15 mouse cellular contexts compared by ENCODE assay signal in the genomic region with DNA sequence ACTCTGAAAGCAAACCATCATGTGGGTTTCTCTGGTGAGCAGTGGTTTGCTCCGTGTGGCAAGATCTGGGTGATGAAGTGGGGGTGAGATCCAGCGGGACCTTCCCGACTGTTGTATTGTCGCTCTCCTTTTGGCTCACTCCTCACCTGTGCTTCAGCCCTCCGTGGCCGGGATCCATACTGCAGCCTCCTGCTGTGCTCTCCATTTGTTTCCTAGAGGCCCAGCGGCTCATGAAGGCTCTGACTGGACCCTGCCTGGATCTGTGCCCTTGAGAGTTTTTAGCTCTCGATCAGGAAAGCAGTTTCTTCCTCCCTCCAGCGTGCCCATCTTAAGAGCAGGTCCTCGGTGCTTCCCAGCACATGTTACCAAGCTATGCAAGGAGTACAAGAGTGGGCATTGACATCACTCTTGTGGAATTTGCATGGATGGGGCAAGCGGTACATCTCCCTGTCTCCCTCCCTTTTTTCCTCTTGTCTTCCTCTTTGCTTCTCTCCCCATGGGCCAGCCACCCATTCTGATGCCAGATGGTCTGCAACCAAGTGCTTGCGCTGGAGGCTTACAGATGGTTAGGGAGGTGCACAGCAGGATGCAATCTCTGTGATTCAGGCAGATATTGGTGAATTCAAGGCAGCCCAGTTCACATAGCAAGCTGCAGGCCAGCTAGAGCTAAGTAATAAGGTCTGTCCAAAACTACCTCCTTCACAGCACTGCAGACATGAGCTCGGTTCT.
DNase-seq lines count a peak whose midpoint lies in the region; ATAC-seq and TF ChIP-seq lines count a peak whose summit lies in the region.
"Had no signal": no experiment of that assay in that cellular context is flagged by ENCODE, and none has a peak within 500 bp of the region (broad histone marks: within the 10 kb centered on the region; RNA-seq: fewer than 3 reads in every experiment).

No protein-coding gene starts in this region.

- H3K4me1 ChIP-seq in limb, embryonic 15.5 days, result peaks cover 26% of the 10 kb centered on the region
- peaks cover 16% of the 10 kb centered on the region; the same call in 1 of the 2 replicates for H3K4me1 ChIP-seq in limb, embryonic 10.5 days
- peaks cover 42% of the 10 kb centered on the region for H3K4me1 ChIP-seq in cerebellum, adult 2 months (ENCODE audit: control insufficient read depth, insufficient read depth, low read length)
- H3K4me1 ChIP-seq: midbrain, embryonic 12.5 days had no signal

- H3K27me3 ChIP-seq in limb, embryonic 15.5 days, result no peaks in the 10 kb centered on the region
- no peaks in the 10 kb centered on the region for H3K27me3 ChIP-seq in limb, embryonic 10.5 days (ENCODE audit: low read depth, poor library complexity, severe bottlenecking)
- H3K27me3 ChIP-seq in cerebellum, adult 2 months (ENCODE audit: control insufficient read depth, insufficient read depth, low read length), result no peaks in the 10 kb centered on the region
- H3K27me3 ChIP-seq: forebrain, embryonic 15.5 days; limb, embryonic 13.5 days; midbrain, embryonic 12.5 days had no signal

- TF ChIP-seq CTCF in gastrocnemius, adult 2 months (IDR thresholded peaks at IDR 0.05), result no peak
- TF ChIP-seq CTCF in cerebellum, adult 2 months (IDR thresholded peaks at IDR 0.05; ENCODE audit: borderline replicate concordance, insufficient read depth, low read depth, low read length), result no peak

- no peaks in the 10 kb centered on the region for H3K9me3 ChIP-seq in limb, embryonic 15.5 days
- H3K9me3 ChIP-seq in limb, embryonic 10.5 days (replicated peaks), result no peaks in the 10 kb centered on the region
- H3K9me3 ChIP-seq: forebrain, embryonic 15.5 days; limb, embryonic 13.5 days; midbrain, embryonic 12.5 days had no signal

- ATAC-seq in limb, embryonic 15.5 days (ENCODE audit: insufficient number of reproducible peaks, low FRiP score, low TSS enrichment, low read depth), result no peak
- ATAC-seq: forebrain, embryonic 15.5 days had no signal

- H3K9ac ChIP-seq in limb, embryonic 15.5 days, result no peak overlapping the region
- H3K9ac ChIP-seq: forebrain, embryonic 15.5 days; hindbrain, embryonic 14.5 days; limb, embryonic 13.5 days; midbrain, embryonic 12.5 days had no signal

- H3K27ac ChIP-seq in gastrocnemius, adult 2 months, result no peak overlapping the region
- H3K27ac ChIP-seq in limb, embryonic 15.5 days, result peak overlapping the region; percentile 43; the same call in 1 of the 2 replicates
- H3K27ac ChIP-seq in limb, embryonic 10.5 days, result no peak overlapping the region
- H3K27ac ChIP-seq in cerebellum, adult 2 months (ENCODE audit: insufficient read depth, low read length), result no peak overlapping the region
- H3K27ac ChIP-seq: forebrain, embryonic 15.5 days; hindbrain, embryonic 14.5 days; left cerebral cortex, adult 2 months; limb, embryonic 13.5 days; midbrain, embryonic 12.5 days had no signal

- peak; percentile 56 for DNase-seq in gastrocnemius, adult 2 months
- DNase-seq in gastrocnemius, adult 8-10 months (ENCODE audit: low spot score in 2 of 2), result no peak
- no peak for DNase-seq in limb, embryonic 10.5 days (ENCODE audit: low spot score)
- peak; percentile 48 to 57 for DNase-seq in cerebellum, adult 2 months
- peak; percentile 21 for DNase-seq in skeletal muscle tissue, adult 2 months (ENCODE audit: low read depth, low spot score)
- no peak for DNase-seq in kidney, postnatal 25 days
- DNase-seq: adrenal gland, adult 8-10 months; kidney, postnatal 14 days; thymus, postnatal 4 days had no signal

- no peak for TF ChIP-seq POLR2A in cerebellum, adult 2 months (IDR thresholded peaks at IDR 0.05; ENCODE audit: borderline replicate concordance, insufficient read depth, low read length)

- no peak overlapping the region for H3K4me2 ChIP-seq in limb, embryonic 15.5 days
- H3K4me2 ChIP-seq: forebrain, embryonic 15.5 days; hindbrain, embryonic 14.5 days; limb, embryonic 13.5 days; midbrain, embryonic 12.5 days had no signal

- WGBS in limb, embryonic 15.5 days, result 47% methylated on average over 13 of the region's 13 CpGs
- 46% methylated on average over 13 of the region's 13 CpGs for WGBS in limb, embryonic 10.5 days
- 21% methylated on average over 13 of the region's 13 CpGs for WGBS in cerebellum, adult 2 months

- H3K36me3 ChIP-seq in limb, embryonic 15.5 days, result no peaks in the 10 kb centered on the region
- no peaks in the 10 kb centered on the region for H3K36me3 ChIP-seq in limb, embryonic 10.5 days
- H3K36me3 ChIP-seq: forebrain, embryonic 15.5 days; midbrain, embryonic 12.5 days had no signal

- H3K4me3 ChIP-seq in gastrocnemius, adult 2 months, result no peak overlapping the region
- no peak overlapping the region for H3K4me3 ChIP-seq in limb, embryonic 15.5 days
- H3K4me3 ChIP-seq in limb, embryonic 10.5 days, result no peak overlapping the region
- no peak overlapping the region for H3K4me3 ChIP-seq in cerebellum, adult 2 months (replicated peaks; ENCODE audit: insufficient read depth, low read depth, low read length)
- H3K4me3 ChIP-seq: forebrain, embryonic 15.5 days; left cerebral cortex, adult 2 months; limb, embryonic 13.5 days; midbrain, embryonic 12.5 days had no signal

- intact Hi-C loops in gastrocnemius, adult 2 months (cut with DNase I), result no loop called here

Comparison
In these comparisons a context has a peak if more than half of its experiments do, and no peak if none do; other contexts are left out.
1. DNase-seq: peak in gastrocnemius, adult 2 months (single experiment), cerebellum, adult 2 months (2 of 2) and skeletal muscle tissue, adult 2 months (single experiment); none in gastrocnemius, adult 8-10 months (0 of 2), limb, embryonic 10.5 days (single experiment) and kidney, postnatal 25 days (0 of 2).